Mouse (Mus musculus): ENCODE data around the gene Gpha2. TPM values are rescaled to one million over a fixed set of nuclear protein-coding genes. Genes with fewer than 3 reads are reported as not detected.

Gene Gpha2
- polyA plus RNA-seq, 1 experiment from 2014 or later = not detected

GRCm38 (mm10) chr19:6272738-6273137 is 46.6 kb downstream of the Gpha2 start:
- Histone ChIP-seq H3K9me3 (ENCODE audit: control insufficient read depth, low read length) (no peaks in the 10 kb centered on the region), H3K4me1 (ENCODE audit: control insufficient read depth, insufficient read depth, low read length) (peaks cover 8% of the 10 kb centered on the region), H3K27ac (replicated peaks; ENCODE audit: low read depth, low read length) (no peak overlapping the region), H3K4me2 (ENCODE audit: low read length) (no peak overlapping the region), H3K36me3 (ENCODE audit: control insufficient read depth, insufficient read depth, low read length) (no peaks in the 10 kb centered on the region), H3K4me3 (replicated peaks; ENCODE audit: low read depth, low read length) (no peak overlapping the region), H3K27me3 (ENCODE audit: control insufficient read depth, insufficient read depth, low read length) (no peaks in the 10 kb centered on the region), H3K9ac (replicated peaks; ENCODE audit: low read length) (no peak overlapping the region)
- WGBS = 83% methylated on average over 4 of the region's 4 CpGs
- ATAC-seq (ENCODE audit: low FRiP score, low TSS enrichment) (no peak), DNase-seq (no peak)

GRCm38 (mm10) chr19:6273592-6273991 is 47.4 kb downstream of the Gpha2 start:
- Histone ChIP-seq H3K9me3 (ENCODE audit: control insufficient read depth, low read length) (no peaks in the 10 kb centered on the region), H3K27me3 (ENCODE audit: control insufficient read depth, insufficient read depth, low read length) (no peaks in the 10 kb centered on the region), H3K36me3 (ENCODE audit: control insufficient read depth, insufficient read depth, low read length) (no peaks in the 10 kb centered on the region), H3K9ac (replicated peaks; ENCODE audit: low read length) (no peak overlapping the region), H3K4me1 (ENCODE audit: control insufficient read depth, insufficient read depth, low read length) (peaks cover 17% of the 10 kb centered on the region), H3K27ac (replicated peaks; ENCODE audit: low read depth, low read length) (no peak overlapping the region), H3K4me2 (ENCODE audit: low read length) (no peak overlapping the region), H3K4me3 (replicated peaks; ENCODE audit: low read depth, low read length) (no peak overlapping the region)
- DNase-seq (no peak), ATAC-seq (ENCODE audit: low FRiP score, low TSS enrichment) (no peak)
- WGBS = 94% methylated on average over 4 of the region's 4 CpGs

GRCm38 (mm10) chr19:6273998-6274608 is 47.9 kb downstream of the Gpha2 start:
- H3K4me2 ChIP-seq (ENCODE audit: low read length) = no peak overlapping the region
- no peak overlapping the region for H3K27ac ChIP-seq (replicated peaks; ENCODE audit: low read depth, low read length)
- no peak overlapping the region for H3K9ac ChIP-seq (replicated peaks; ENCODE audit: low read length)
- no peaks in the 10 kb centered on the region for H3K9me3 ChIP-seq (ENCODE audit: control insufficient read depth, low read length)
- H3K36me3 ChIP-seq (ENCODE audit: control insufficient read depth, insufficient read depth, low read length) = peaks cover 3% of the 10 kb centered on the region; the same call in 1 of the 2 replicates
- H3K4me1 ChIP-seq (ENCODE audit: control insufficient read depth, insufficient read depth, low read length) = peaks cover 22% of the 10 kb centered on the region
- H3K27me3 ChIP-seq (ENCODE audit: control insufficient read depth, insufficient read depth, low read length) = no peaks in the 10 kb centered on the region
- WGBS = 94% methylated on average over 13 of the region's 13 CpGs
- H3K4me3 ChIP-seq (replicated peaks; ENCODE audit: low read depth, low read length) = no peak overlapping the region
- no peak for DNase-seq
- ATAC-seq (ENCODE audit: low FRiP score, low TSS enrichment) = no peak

- Histone ChIP-seq H3K27me3 (ENCODE audit: control insufficient read depth, insufficient read depth, low read length) (no peaks in the 10 kb centered on the region), H3K4me2 (ENCODE audit: low read length) (peak overlapping the region; percentile 83), H3K4me3 (replicated peaks; ENCODE audit: low read depth, low read length) (peak overlapping the region; percentile 80), H3K4me1 (ENCODE audit: control insufficient read depth, insufficient read depth, low read length) (peaks cover 31% of the 10 kb centered on the region), H3K36me3 (ENCODE audit: control insufficient read depth, insufficient read depth, low read length) (peaks cover 16% of the 10 kb centered on the region; the same call in 1 of the 2 replicates), H3K27ac (replicated peaks; ENCODE audit: low read depth, low read length) (peak overlapping the region; percentile 50), H3K9ac (replicated peaks; ENCODE audit: low read length) (peak overlapping the region; percentile 46), H3K9me3 (ENCODE audit: control insufficient read depth, low read length) (no peaks in the 10 kb centered on the region)
- 9% methylated on average over 15 of the region's 15 CpGs for WGBS
- DNase-seq = no peak
- no peak; the same call in 1 of the 2 replicates for ATAC-seq (ENCODE audit: low FRiP score, low TSS enrichment)
Measured at GRCm38 (mm10) chr19:6275740-6276389, 49.7 kb downstream of the Gpha2 start.

GRCm38 (mm10) chr19:6276426-6277421 is 50.5 kb downstream of the Gpha2 start, which contains the start of gene Ehd1:
TSS of gene Ehd1 (plus strand) at chr19:6276725.
- H3K4me2 ChIP-seq (ENCODE audit: low read length) = peak within 1 kb of the TSS; percentile 83
- peaks cover 31% of the 10 kb centered on the region for H3K4me1 ChIP-seq (ENCODE audit: control insufficient read depth, insufficient read depth, low read length)
- H3K36me3 ChIP-seq (ENCODE audit: control insufficient read depth, insufficient read depth, low read length) = peaks cover 24% of the 10 kb centered on the region
- H3K9ac ChIP-seq (replicated peaks; ENCODE audit: low read length) = peak within 1 kb of the TSS; percentile 82
- no peaks in the 10 kb centered on the region for H3K27me3 ChIP-seq (ENCODE audit: control insufficient read depth, insufficient read depth, low read length)
- H3K4me3 ChIP-seq (replicated peaks; ENCODE audit: low read depth, low read length) = peak within 1 kb of the TSS; percentile 80
- H3K27ac ChIP-seq (replicated peaks; ENCODE audit: low read depth, low read length) = peak within 1 kb of the TSS; percentile 78
- WGBS = under 1% methylated on average over 101 of the region's 106 CpGs
- DNase-seq (peak; percentile 99), ATAC-seq (ENCODE audit: low FRiP score, low TSS enrichment) (peak; percentile 95)
- H3K9me3 ChIP-seq (ENCODE audit: control insufficient read depth, low read length) = no peaks in the 10 kb centered on the region

MicroRNAs within 50 kb of the gene (microRNA counts, 519-probe panel; counts per million panel counts)
- microRNA mmu-miR-192 = not detected

Small RNA genes within 50 kb of the gene (microRNA-seq; reads per million reads assigned to microRNA genes)
- gene Mir192 (107 reads per million, percentile 57 among the genes with 10 or more reads in this experiment), gene Mir194-2 (106 reads per million, percentile 57 among the genes with 10 or more reads in this experiment)

Other genes with a start within 250 kb of the Gpha2 start
- not detected in 2 replicates for gene Slc22a20, start 240.2 kb upstream of the Gpha2 start, polyA plus RNA-seq (2014; fragmentation: Nextera tagmentation; extraction: Ambion mirVana)
- gene Capn1, start 210.5 kb upstream of the Gpha2 start, polyA plus RNA-seq (2014; fragmentation: Nextera tagmentation; extraction: Ambion mirVana) = 2.4 and 2.6 TPM in 2 replicates
- gene Syvn1, start 179.8 kb upstream of the Gpha2 start, polyA plus RNA-seq (2014; fragmentation: Nextera tagmentation; extraction: Ambion mirVana) = 28.8 and 33.6 TPM in 2 replicates
- gene Mrpl49, start 168.6 kb upstream of the Gpha2 start, polyA plus RNA-seq (2014; fragmentation: Nextera tagmentation; extraction: Ambion mirVana) = 72.9 and 73.0 TPM in 2 replicates
- 602 and 698 TPM in 2 replicates for gene Fau, start 168.5 kb upstream of the Gpha2 start, polyA plus RNA-seq (2014; fragmentation: Nextera tagmentation; extraction: Ambion mirVana)
- gene Znhit2, start 165.2 kb upstream of the Gpha2 start, polyA plus RNA-seq (2014; fragmentation: Nextera tagmentation; extraction: Ambion mirVana) = 32.4 and 37.9 TPM in 2 replicates
- 43.7 and 57.6 TPM in 2 replicates for gene Tm7sf2, start 158.0 kb upstream of the Gpha2 start, polyA plus RNA-seq (2014; fragmentation: Nextera tagmentation; extraction: Ambion mirVana)
- gene Vps51, start 149.1 kb upstream of the Gpha2 start, polyA plus RNA-seq (2014; fragmentation: Nextera tagmentation; extraction: Ambion mirVana) = 86.1 and 86.7 TPM in 2 replicates
- not detected in 2 replicates for gene Tmem262, start 146.3 kb upstream of the Gpha2 start, polyA plus RNA-seq (2014; fragmentation: Nextera tagmentation; extraction: Ambion mirVana)
- 0.92 and 1.6 TPM in 2 replicates for gene Gm28374, start 144.1 kb upstream of the Gpha2 start, polyA plus RNA-seq (2014; fragmentation: Nextera tagmentation; extraction: Ambion mirVana)
- 85.5 and 90.6 TPM in 2 replicates for gene Zfpl1, start 141.4 kb upstream of the Gpha2 start, polyA plus RNA-seq (2014; fragmentation: Nextera tagmentation; extraction: Ambion mirVana)
- 4.7 and 8.6 TPM in 2 replicates for gene Cdca5, start 141.4 kb upstream of the Gpha2 start, polyA plus RNA-seq (2014; fragmentation: Nextera tagmentation; extraction: Ambion mirVana)
- gene AC131692.1, start 132.0 kb upstream of the Gpha2 start, polyA plus RNA-seq (2014; fragmentation: Nextera tagmentation; extraction: Ambion mirVana) = not detected in 2 replicates
- 0.31 and 0.49 TPM in 2 replicates for gene Naaladl1, start 120.6 kb upstream of the Gpha2 start, polyA plus RNA-seq (2014; fragmentation: Nextera tagmentation; extraction: Ambion mirVana)
- gene Sac3d1, start 107.7 kb upstream of the Gpha2 start, polyA plus RNA-seq (2014; fragmentation: Nextera tagmentation; extraction: Ambion mirVana) = 45.8 and 56.6 TPM in 2 replicates
- 49.8 and 67.4 TPM in 2 replicates for gene Snx15, start 98.1 kb upstream of the Gpha2 start, polyA plus RNA-seq (2014; fragmentation: Nextera tagmentation; extraction: Ambion mirVana)
- gene Batf2, start 85.4 kb upstream of the Gpha2 start, polyA plus RNA-seq (2014; fragmentation: Nextera tagmentation; extraction: Ambion mirVana) = 0.25 TPM in 1 of 2 replicates, not detected in the other
- gene Arl2, start 84.8 kb upstream of the Gpha2 start, polyA plus RNA-seq (2014; fragmentation: Nextera tagmentation; extraction: Ambion mirVana) = 104 and 145 TPM in 2 replicates
- gene Majin, start 42.0 kb upstream of the Gpha2 start, polyA plus RNA-seq (2014; fragmentation: Nextera tagmentation; extraction: Ambion mirVana) = not detected in 2 replicates
- 117 and 142 TPM in 2 replicates for gene Ppp2r5b, start 9.5 kb downstream of the Gpha2 start, polyA plus RNA-seq (2014; fragmentation: Nextera tagmentation; extraction: Ambion mirVana)
- 13.7 and 15.4 TPM in 2 replicates for gene Atg2a, start 15.3 kb downstream of the Gpha2 start, polyA plus RNA-seq (2014; fragmentation: Nextera tagmentation; extraction: Ambion mirVana)
- gene Ehd1, start 50.3 kb downstream of the Gpha2 start, polyA plus RNA-seq (2014; fragmentation: Nextera tagmentation; extraction: Ambion mirVana) = 75.0 and 80.1 TPM in 2 replicates
- gene Cdc42bpg, start 80.1 kb downstream of the Gpha2 start, polyA plus RNA-seq (2014; fragmentation: Nextera tagmentation; extraction: Ambion mirVana) = 0.43 and 1.3 TPM in 2 replicates
- 54.8 and 55.4 TPM in 2 replicates for gene Men1, start 108.6 kb downstream of the Gpha2 start, polyA plus RNA-seq (2014; fragmentation: Nextera tagmentation; extraction: Ambion mirVana)
- gene Map4k2, start 114.8 kb downstream of the Gpha2 start, polyA plus RNA-seq (2014; fragmentation: Nextera tagmentation; extraction: Ambion mirVana) = 14.3 and 18.8 TPM in 2 replicates
- gene Sf1, start 137.3 kb downstream of the Gpha2 start, polyA plus RNA-seq (2014; fragmentation: Nextera tagmentation; extraction: Ambion mirVana) = 99.6 and 125 TPM in 2 replicates
- gene Pygm, start 158.0 kb downstream of the Gpha2 start, polyA plus RNA-seq (2014; fragmentation: Nextera tagmentation; extraction: Ambion mirVana) = 2.0 and 2.9 TPM in 2 replicates
- gene Rasgrp2, start 173.0 kb downstream of the Gpha2 start, polyA plus RNA-seq (2014; fragmentation: Nextera tagmentation; extraction: Ambion mirVana) = 32.9 and 58.5 TPM in 2 replicates
- gene Nrxn2, start 192.4 kb downstream of the Gpha2 start, polyA plus RNA-seq (2014; fragmentation: Nextera tagmentation; extraction: Ambion mirVana) = 54.1 and 105 TPM in 2 replicates

Measured in midbrain, embryonic 14.5 days (tissue).